Mouse (Mus musculus): ENCODE measurements around the gene Rbm7.
"Not testable (repeated sequence)": the region's sequence is repeated elsewhere in the genome, so short reads cannot be mapped to it uniquely, and the experiment has no call there.

Gene Rbm7

GRCm38 (mm10) chr9:48479838-48480410, 15.2 kb downstream of the Rbm7 start:
- DNase-seq, result no peak

DNA sequence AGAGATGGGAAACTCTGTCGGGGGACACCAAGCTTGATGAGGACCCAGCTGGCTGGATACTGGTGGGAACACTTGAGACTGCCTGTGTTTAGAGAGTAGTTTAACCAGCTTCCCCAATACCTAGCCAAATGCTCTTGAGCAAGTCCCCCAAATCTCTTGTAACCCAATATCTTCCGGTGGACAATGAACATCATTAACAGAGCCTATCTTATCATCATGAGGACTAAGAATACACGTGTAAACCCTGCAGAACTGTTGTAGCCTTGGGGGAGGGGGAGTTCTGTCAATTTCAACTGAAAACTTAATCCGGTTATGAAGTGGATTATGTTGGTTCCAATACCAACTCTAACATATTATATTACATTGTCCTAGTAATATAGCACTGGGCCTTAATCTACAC, 16.3 kb downstream of the Rbm7 start:
- DNase-seq, result no peak

- DNase-seq, result peak; percentile 28
These were observed 18.6 kb downstream of the Rbm7 start for GRCm38 (mm10) chr9:48476236-48477165.

DNA sequence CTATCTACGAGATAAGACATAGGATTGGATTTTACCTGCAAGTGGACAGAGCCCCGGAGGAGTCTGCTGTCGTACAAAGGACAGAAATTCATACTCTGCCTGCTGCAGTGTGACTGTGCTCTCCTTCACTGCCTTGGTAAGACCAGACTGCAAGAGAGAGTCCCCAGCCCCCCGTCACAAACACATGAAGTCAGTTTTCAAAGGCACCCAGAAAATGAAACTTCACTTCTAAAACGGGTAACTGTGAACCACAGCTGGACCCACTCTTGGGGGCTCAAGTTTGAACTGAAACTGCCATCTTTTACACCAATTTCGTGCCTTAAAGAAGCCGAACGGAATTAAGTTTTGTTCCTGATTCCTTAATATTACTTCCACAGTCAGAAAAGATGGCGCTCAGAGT, 20.7 kb downstream of the Rbm7 start:
- no peak for DNase-seq

DNA sequence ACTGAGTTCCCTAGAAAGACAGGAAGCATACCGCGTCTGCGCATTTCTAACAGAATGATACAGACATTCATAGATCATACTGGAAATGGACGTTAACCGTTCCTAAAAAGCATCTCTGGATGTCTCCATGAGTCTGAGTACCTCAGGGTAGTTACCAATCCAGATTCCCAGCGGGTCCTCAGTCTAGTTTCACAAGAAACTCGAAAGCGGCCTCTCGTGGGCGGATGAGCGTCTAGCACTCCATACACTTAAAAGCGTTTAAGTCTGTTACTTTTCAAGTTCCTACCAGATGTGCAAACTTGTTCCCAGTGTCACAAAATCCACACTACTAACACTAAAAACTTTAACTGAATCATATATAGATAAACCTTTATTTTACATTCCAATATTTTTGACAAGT, 22.0 kb downstream of the Rbm7 start:
- no peak for DNase-seq

- DNase-seq, result no peak
These were observed 22.6 kb downstream of the Rbm7 start for GRCm38 (mm10) chr9:48472441-48473025.

- not testable (repeated sequence) for DNase-seq
These were observed 27.6 kb downstream of the Rbm7 start for GRCm38 (mm10) chr9:48467471-48467870.

- peak; percentile 86 for DNase-seq
These were observed 28.3 kb downstream of the Rbm7 start for GRCm38 (mm10) chr9:48466804-48467203.

GRCm38 (mm10) chr9:48465671-48466070, 29.4 kb downstream of the Rbm7 start:
- no peak for DNase-seq

DNA sequence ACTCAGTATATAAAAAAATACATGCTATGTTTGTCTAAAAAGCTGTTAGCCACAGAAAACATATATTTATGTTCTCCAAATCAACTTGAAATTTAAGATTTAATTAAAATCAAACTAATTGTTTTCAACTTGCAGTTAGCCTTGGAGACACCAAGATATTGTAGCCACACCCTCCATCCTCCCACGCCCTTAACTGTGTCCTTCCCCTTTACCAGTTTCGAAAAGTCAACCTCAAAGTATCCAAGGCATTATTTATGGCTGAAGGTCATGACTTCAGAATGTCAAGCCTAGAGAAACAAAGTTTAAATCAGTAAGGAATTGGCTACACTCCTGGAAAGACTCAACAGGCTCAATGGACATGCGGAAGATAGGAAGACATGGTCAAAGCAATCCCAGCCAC, 33.6 kb downstream of the Rbm7 start:
- no peak for DNase-seq

DNA sequence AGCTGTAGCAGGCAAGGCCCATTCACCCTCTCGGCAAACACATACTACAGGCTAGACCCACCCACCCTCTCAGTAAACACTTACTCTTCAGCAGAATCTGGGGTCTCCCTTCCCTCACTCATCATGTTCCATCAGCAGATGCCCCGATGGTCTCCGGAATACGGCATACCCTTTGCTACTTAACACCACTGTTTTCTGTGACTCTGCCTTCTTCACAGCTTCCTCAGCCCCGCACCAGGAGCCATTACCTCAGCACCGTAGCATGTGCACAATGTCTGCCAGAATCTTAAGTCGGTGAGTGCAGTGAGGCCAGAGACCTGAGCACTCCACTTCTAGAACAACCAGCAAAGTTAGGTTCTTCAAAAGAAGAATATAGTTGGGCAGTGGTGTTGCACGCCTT, 34.4 kb downstream of the Rbm7 start:
- no peak for DNase-seq

DNA sequence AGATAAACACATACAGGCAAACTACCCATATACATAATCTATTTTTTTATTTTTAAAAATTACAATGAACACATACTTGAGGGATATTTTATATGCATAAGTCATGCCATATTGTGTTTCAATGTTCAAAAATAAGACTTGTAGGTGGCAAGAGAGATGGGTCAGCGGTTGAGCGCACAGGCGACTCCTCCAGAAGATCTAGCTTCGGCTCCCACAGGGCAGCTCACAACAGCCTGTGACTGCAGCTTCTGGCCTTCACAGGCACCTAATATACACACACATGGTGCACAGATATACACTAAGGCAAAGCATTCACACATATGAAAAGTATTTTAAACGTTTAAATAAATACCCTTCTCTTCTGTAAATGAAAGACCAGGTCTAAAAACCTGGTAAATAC, 35.7 kb downstream of the Rbm7 start:
- DNase-seq, result no peak

DNA sequence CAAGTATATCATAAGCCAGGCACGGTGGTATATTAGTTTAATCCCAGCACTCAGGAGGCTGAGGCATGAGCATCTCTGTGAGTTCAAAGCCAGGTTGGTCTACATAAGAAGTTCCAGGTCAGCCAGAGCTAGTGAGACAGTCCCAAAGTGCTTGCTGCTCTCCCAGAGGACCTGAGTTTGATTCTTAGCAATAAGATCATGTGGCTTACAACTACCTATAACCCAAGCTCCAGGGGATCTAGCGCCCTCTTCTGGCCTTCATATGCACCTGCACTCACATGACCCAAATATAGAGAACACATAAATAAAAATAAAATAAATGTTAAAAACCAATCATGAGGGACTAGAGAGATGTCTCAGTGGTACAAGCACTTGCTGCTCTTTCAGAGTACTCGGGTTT, 36.2 kb downstream of the Rbm7 start:
- no peak for DNase-seq

- DNase-seq, result no peak
These were observed 39.1 kb downstream of the Rbm7 start for GRCm38 (mm10) chr9:48455961-48456360.

GRCm38 (mm10) chr9:48450066-48450465, 45.0 kb downstream of the Rbm7 start:
- no peak for DNase-seq

- peak; percentile 49 for DNase-seq
These were observed 47.3 kb downstream of the Rbm7 start for GRCm38 (mm10) chr9:48447783-48448209.

GRCm38 (mm10) chr9:48444821-48445220, 50.3 kb downstream of the Rbm7 start:
- no peak for DNase-seq

- no peak for DNase-seq
These were observed 51.2 kb downstream of the Rbm7 start for GRCm38 (mm10) chr9:48443873-48444272.

Measured in lung, postnatal 14 days (tissue).